Mouse (Mus musculus): ENCODE measurements around the gene Gm3625. TPM values are rescaled to one million over a fixed set of nuclear protein-coding genes. Genes with fewer than 3 reads are reported as not detected.

Gene Gm3625
- polyA plus RNA-seq, 1 experiment from 2014 or later = not detected

- WGBS = 74% methylated on average over 14 of the region's 14 CpGs
- H3K27ac ChIP-seq = no peak overlapping the region
- no peak for DNase-seq (ENCODE audit: low spot score)
- 0 out of 2 replicates have a peak, but pooled peaks cover 2% of the 10 kb centered on the region for H3K4me1 ChIP-seq
- H3K9me3 ChIP-seq (replicated peaks) = no peaks in the 10 kb centered on the region
- H3K4me3 ChIP-seq = no peak overlapping the region
- H3K36me3 ChIP-seq = no peaks in the 10 kb centered on the region
- H3K27me3 ChIP-seq (ENCODE audit: low read depth, poor library complexity, severe bottlenecking) = no peaks in the 10 kb centered on the region
Observed at GRCm38 (mm10) chr12:4547557-4547956, 45.2 kb downstream of the Gm3625 start.

GRCm38 (mm10) chr12:4546491-4546890 is 46.2 kb downstream of the Gm3625 start:
- WGBS = 63% methylated on average over 5 of the region's 5 CpGs
- no peak for DNase-seq (ENCODE audit: low spot score)
- no peaks in the 10 kb centered on the region for H3K27me3 ChIP-seq (ENCODE audit: low read depth, poor library complexity, severe bottlenecking)

GRCm38 (mm10) chr12:4545425-4545824 is 47.3 kb downstream of the Gm3625 start:
- H3K27me3 ChIP-seq (ENCODE audit: low read depth, poor library complexity, severe bottlenecking) = no peaks in the 10 kb centered on the region
- no peaks in the 10 kb centered on the region for H3K36me3 ChIP-seq

More at GRCm38 (mm10) chr12:4546491-4546890, 46.2 kb downstream of the Gm3625 start:
- H3K36me3 ChIP-seq = no peaks in the 10 kb centered on the region
- no peak overlapping the region for H3K27ac ChIP-seq
- H3K4me3 ChIP-seq = no peak overlapping the region
- 0 out of 2 replicates have a peak, but pooled peaks cover 2% of the 10 kb centered on the region for H3K4me1 ChIP-seq
- H3K9me3 ChIP-seq (replicated peaks) = no peaks in the 10 kb centered on the region

GRCm38 (mm10) chr12:4544400-4544919 is 48.3 kb downstream of the Gm3625 start:
- no peaks in the 10 kb centered on the region for H3K9me3 ChIP-seq (replicated peaks)
- H3K27ac ChIP-seq = no peak overlapping the region
- DNase-seq (ENCODE audit: low spot score) = no peak
- H3K36me3 ChIP-seq = no peaks in the 10 kb centered on the region
- 86% methylated on average over 5 of the region's 5 CpGs for WGBS
- no peak overlapping the region for H3K4me3 ChIP-seq
- H3K27me3 ChIP-seq (ENCODE audit: low read depth, poor library complexity, severe bottlenecking) = no peaks in the 10 kb centered on the region
- 0 out of 2 replicates have a peak, but pooled peaks cover 2% of the 10 kb centered on the region for H3K4me1 ChIP-seq

More at GRCm38 (mm10) chr12:4545425-4545824, 47.3 kb downstream of the Gm3625 start:
- DNase-seq (ENCODE audit: low spot score) = no peak
- no peak overlapping the region for H3K27ac ChIP-seq
- no peaks in the 10 kb centered on the region for H3K9me3 ChIP-seq (replicated peaks)
- H3K4me1 ChIP-seq = 0 out of 2 replicates have a peak, but pooled peaks cover 2% of the 10 kb centered on the region
- no peak overlapping the region for H3K4me3 ChIP-seq

Other genes with a start within 250 kb of the Gm3625 start
- gene Ncoa1, start 115.7 kb downstream of the Gm3625 start, polyA plus RNA-seq (2016; fragmentation: Nextera tagmentation; extraction: Ambion mirVana) = 1.3 and 3.3 TPM in 2 replicates
- gene Itsn2, start 289 bp downstream of the Gm3625 start, polyA plus RNA-seq (2016; fragmentation: Nextera tagmentation; extraction: Ambion mirVana) = 17.4 and 20.0 TPM in 2 replicates
- 0.13 and 0.14 TPM in 2 replicates for gene Fam228a, start 145.5 kb upstream of the Gm3625 start, polyA plus RNA-seq (2016; fragmentation: Nextera tagmentation; extraction: Ambion mirVana)
- 1.0 and 1.9 TPM in 2 replicates for gene Pfn4, start 176.1 kb upstream of the Gm3625 start, polyA plus RNA-seq (2016; fragmentation: Nextera tagmentation; extraction: Ambion mirVana)
- 1.2 and 1.4 TPM in 2 replicates for gene Fam228b, start 176.3 kb upstream of the Gm3625 start, polyA plus RNA-seq (2016; fragmentation: Nextera tagmentation; extraction: Ambion mirVana)
- 278 and 297 TPM in 2 replicates for gene Sf3b6, start 224.6 kb upstream of the Gm3625 start, polyA plus RNA-seq (2016; fragmentation: Nextera tagmentation; extraction: Ambion mirVana)
- 5.6 and 7.9 TPM in 2 replicates for gene Fkbp1b, start 248.7 kb upstream of the Gm3625 start, polyA plus RNA-seq (2016; fragmentation: Nextera tagmentation; extraction: Ambion mirVana)

All from limb, embryonic 10.5 days (tissue).